Mouse (Mus musculus): Measurements from ENCODE around the gene Zc3h12c.

The Zc3h12c gene

DNA sequence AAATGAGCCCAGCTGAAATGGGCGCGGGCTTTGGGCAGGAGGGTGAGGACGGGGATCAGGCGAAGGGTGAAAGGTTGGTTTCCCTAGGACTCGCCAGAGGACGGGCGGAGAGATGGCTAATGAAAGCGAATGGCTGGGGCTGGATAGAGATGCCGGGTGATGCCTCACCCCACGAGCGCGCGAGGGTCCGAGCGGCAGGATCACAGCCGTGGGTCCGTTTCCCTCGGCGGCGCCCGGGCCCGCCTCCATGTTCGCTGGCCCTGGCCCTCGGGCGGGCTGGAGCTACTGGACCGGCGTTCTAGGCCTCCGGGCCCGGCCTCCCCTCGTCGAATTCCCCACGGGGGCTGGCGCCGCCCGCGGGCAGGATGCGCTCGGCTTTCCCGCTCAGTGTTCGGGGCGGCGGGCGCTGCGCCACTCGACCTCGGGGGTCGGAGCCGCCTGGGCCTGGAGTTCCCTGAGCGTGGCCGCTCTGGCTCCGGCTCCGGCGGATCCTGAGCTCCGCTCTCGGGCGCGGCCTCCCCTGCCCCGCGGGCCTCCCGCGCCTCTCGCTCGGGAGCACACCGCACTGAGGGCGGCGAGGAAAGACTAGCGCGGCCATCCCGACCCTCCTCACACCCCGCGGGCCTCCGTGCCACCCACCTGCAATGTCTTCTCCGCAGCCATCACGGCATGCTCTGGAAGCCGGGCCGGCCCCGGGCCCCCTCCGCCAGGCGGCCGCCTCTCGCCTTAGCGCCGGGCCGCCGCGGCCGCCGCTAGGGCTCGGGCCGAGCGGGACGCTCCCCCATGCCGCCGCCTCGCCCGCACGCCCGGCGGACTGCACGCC is at the start of gene Zc3h12c:
TSS of gene Zc3h12c (minus strand) at position 710 of the 823 bp plus-strand sequence.
- TF ChIP-seq POU5F1 (IDR thresholded peaks at IDR 0.05; ENCODE audit: borderline replicate concordance, low read length), result no peak
- TF ChIP-seq NANOG (IDR thresholded peaks at IDR 0.05; ENCODE audit: borderline replicate concordance, low read length), result no peak
- no peak for TF ChIP-seq CTCF (conservative IDR thresholded peaks at IDR 0.05; ENCODE audit: low read length)
- Histone ChIP-seq H3K9me3 (ENCODE audit: low read length) (no peaks in the 10 kb centered on the region), H3K27me3 (ENCODE audit: insufficient read depth, low read length) (peaks cover 52% of the 10 kb centered on the region), H3K4me3 (replicated peaks; ENCODE audit: low read length) (peak within 1 kb of the TSS; percentile 86), H3K4me1 (replicated peaks; ENCODE audit: low read depth, low read length) (peaks cover 12% of the 10 kb centered on the region), H3K36me3 (ENCODE audit: insufficient read depth, low read length) (no peaks in the 10 kb centered on the region)

DNA sequence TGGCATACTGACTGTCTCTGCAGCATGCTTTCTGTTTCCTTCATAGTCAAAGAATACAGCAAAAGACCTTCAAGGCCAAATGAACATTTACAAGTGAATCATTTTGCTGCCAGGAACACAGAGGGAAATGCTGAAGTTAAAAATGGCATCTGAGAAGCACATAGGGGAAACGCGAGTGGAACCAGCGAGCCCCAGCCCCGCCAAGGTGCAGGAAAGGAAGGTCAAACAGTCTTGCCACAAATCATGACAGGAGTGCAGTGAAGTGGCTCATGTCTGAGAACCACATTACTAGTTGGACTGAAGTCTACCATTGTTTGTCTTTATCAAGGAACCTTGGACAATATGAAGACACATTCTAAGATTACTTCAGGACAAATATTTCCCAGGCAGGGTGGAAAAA is 49.3 kb upstream of the Zc3h12c start:
- Histone ChIP-seq H3K4me1 (replicated peaks; ENCODE audit: low read depth, low read length) (peaks cover 9% of the 10 kb centered on the region), H3K36me3 (ENCODE audit: insufficient read depth, low read length) (no peaks in the 10 kb centered on the region), H3K4me3 (replicated peaks; ENCODE audit: low read length) (no peak overlapping the region), H3K9me3 (ENCODE audit: low read length) (no peaks in the 10 kb centered on the region), H3K27me3 (ENCODE audit: insufficient read depth, low read length) (0 out of 2 replicates have a peak, but pooled peaks cover 3% of the 10 kb centered on the region)
- TF ChIP-seq CTCF (conservative IDR thresholded peaks at IDR 0.05; ENCODE audit: low read length) (no peak), NANOG (IDR thresholded peaks at IDR 0.05; ENCODE audit: borderline replicate concordance, low read length) (no peak), POU5F1 (IDR thresholded peaks at IDR 0.05; ENCODE audit: borderline replicate concordance, low read length) (no peak)

DNA sequence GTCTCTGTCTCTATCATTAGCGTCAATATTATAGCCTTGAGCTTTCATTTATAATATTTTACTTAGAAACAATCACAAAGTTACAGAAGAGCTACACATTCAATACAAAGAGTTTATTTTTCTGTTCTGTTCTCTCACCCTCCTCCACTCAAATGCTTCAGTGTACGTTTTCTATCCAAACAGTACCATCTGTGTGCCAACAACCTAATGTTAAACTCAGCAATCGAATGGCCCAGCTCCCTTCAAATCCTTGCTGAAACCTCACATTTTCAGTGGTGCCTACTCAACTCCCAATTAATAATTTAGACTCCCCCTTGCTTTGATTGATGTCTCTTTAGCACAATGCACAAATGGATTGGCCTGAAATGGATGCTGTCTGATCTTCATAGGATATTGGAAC is 46.9 kb upstream of the Zc3h12c start:
- TF ChIP-seq CTCF (conservative IDR thresholded peaks at IDR 0.05; ENCODE audit: low read length), result no peak
- no peak for TF ChIP-seq NANOG (IDR thresholded peaks at IDR 0.05; ENCODE audit: borderline replicate concordance, low read length)
- no peak for TF ChIP-seq POU5F1 (IDR thresholded peaks at IDR 0.05; ENCODE audit: borderline replicate concordance, low read length)
- H3K4me1 ChIP-seq (replicated peaks; ENCODE audit: low read depth, low read length), result peaks cover 10% of the 10 kb centered on the region
- no peaks in the 10 kb centered on the region for H3K27me3 ChIP-seq (ENCODE audit: insufficient read depth, low read length)
- no peak overlapping the region for H3K4me3 ChIP-seq (replicated peaks; ENCODE audit: low read length)
- no peaks in the 10 kb centered on the region for H3K9me3 ChIP-seq (ENCODE audit: low read length)
- no peaks in the 10 kb centered on the region for H3K36me3 ChIP-seq (ENCODE audit: insufficient read depth, low read length)

DNA sequence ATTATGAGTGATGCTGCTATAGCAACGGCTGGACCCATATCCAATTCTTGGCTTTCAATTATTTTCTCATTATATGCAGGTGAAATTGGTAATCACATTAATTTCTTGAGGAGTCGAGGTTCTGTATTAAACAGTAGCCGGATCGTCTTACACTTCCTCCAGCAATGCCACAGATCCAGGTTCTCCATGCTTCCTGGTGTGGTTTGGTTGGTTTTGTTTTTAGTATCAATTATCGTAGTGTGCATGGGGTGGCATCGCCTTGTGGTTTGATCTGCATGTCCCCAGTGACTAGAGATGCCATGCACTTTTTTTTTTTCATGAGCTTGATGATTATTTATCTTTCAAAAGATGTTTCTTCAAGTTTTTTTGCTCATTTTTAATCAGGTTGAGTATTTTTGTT is 44.0 kb upstream of the Zc3h12c start:
- TF ChIP-seq POU5F1 (IDR thresholded peaks at IDR 0.05; ENCODE audit: borderline replicate concordance, low read length), result no peak
- TF ChIP-seq CTCF (conservative IDR thresholded peaks at IDR 0.05; ENCODE audit: low read length), result no peak
- Histone ChIP-seq H3K27me3 (ENCODE audit: insufficient read depth, low read length) (no peaks in the 10 kb centered on the region), H3K4me1 (replicated peaks; ENCODE audit: low read depth, low read length) (peaks cover 7% of the 10 kb centered on the region), H3K36me3 (ENCODE audit: insufficient read depth, low read length) (no peaks in the 10 kb centered on the region), H3K9me3 (ENCODE audit: low read length) (no peaks in the 10 kb centered on the region), H3K4me3 (replicated peaks; ENCODE audit: low read length) (no peak overlapping the region)

DNA sequence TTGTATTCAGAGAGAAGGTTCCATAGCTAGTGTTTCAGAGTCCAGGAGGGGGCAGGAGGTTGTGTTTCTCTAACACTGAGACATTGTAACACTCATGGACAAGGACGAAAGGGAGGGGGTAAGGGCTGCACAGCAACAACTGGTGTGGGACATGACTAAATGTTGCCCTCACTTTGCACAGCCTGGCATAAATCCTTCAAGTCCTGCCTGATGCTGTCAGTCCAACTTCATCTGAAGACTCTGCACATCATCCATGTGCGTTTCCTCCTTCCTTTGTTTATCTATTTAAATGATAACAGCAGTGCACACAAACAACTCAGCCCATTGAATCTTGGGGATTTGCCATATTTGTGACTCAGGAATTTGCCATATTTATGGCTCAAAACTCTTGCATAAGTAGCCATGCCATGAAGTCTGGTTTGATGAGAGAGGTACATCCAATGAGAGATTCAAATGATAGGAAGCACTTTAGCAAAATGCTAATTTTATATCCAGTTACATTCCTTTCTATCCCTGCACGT is 40.2 kb upstream of the Zc3h12c start:
- H3K4me3 ChIP-seq (replicated peaks; ENCODE audit: low read length), result no peak overlapping the region
- H3K4me1 ChIP-seq (replicated peaks; ENCODE audit: low read depth, low read length), result peaks cover 6% of the 10 kb centered on the region
- TF ChIP-seq CTCF (conservative IDR thresholded peaks at IDR 0.05; ENCODE audit: low read length), result no peak
- TF ChIP-seq POU5F1 (IDR thresholded peaks at IDR 0.05; ENCODE audit: borderline replicate concordance, low read length), result no peak
- no peak for TF ChIP-seq NANOG (IDR thresholded peaks at IDR 0.05; ENCODE audit: borderline replicate concordance, low read length)
- no peaks in the 10 kb centered on the region for H3K9me3 ChIP-seq (ENCODE audit: low read length)
- H3K36me3 ChIP-seq (ENCODE audit: insufficient read depth, low read length), result no peaks in the 10 kb centered on the region
- no peaks in the 10 kb centered on the region for H3K27me3 ChIP-seq (ENCODE audit: insufficient read depth, low read length)

DNA sequence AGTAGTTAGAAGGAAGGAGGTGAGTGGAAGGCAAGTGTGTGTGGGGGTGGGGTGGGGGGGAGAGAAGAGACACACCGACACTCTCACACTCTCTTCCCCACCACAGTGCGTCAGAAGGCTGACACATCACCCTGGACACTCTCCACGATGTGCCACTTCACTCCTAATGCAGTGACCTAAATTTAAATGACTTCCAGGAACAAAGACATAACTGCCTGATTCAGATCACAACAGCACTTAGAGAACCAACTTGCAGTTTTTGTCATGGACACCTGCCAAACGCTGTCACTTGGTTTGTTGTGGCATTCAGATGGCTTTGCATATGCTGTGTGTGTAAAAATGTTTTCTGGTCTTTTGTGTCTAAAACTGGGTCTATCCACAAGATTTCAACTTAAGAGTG is 34.8 kb upstream of the Zc3h12c start:
- Histone ChIP-seq H3K27me3 (ENCODE audit: insufficient read depth, low read length) (no peaks in the 10 kb centered on the region), H3K9me3 (ENCODE audit: low read length) (no peaks in the 10 kb centered on the region), H3K4me1 (replicated peaks; ENCODE audit: low read depth, low read length) (no peaks in the 10 kb centered on the region), H3K4me3 (replicated peaks; ENCODE audit: low read length) (no peak overlapping the region), H3K36me3 (ENCODE audit: insufficient read depth, low read length) (no peaks in the 10 kb centered on the region)
- TF ChIP-seq POU5F1 (IDR thresholded peaks at IDR 0.05; ENCODE audit: borderline replicate concordance, low read length), result no peak
- TF ChIP-seq NANOG (IDR thresholded peaks at IDR 0.05; ENCODE audit: borderline replicate concordance, low read length), result no peak
- no peak for TF ChIP-seq CTCF (conservative IDR thresholded peaks at IDR 0.05; ENCODE audit: low read length)

DNA sequence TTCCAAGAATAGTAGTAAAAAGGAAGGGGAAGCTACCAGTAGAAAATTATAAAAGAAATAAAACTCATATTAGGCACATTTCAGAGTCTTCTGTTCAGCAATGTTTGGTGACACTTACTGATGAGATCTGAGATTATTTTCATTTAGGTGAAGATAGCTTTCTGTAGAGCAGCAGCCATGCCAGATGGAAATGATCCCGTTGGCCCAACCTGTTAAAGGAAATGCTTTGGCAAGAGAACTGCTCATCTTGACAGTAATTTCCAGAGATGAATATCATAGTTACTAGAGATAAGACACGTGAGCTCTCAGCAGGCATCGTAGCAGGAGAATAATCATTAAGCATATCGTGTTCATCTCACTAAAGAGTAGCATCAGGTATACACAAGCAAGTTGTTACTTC is 31.9 kb upstream of the Zc3h12c start:
- Histone ChIP-seq H3K4me3 (replicated peaks; ENCODE audit: low read length) (no peak overlapping the region), H3K9me3 (ENCODE audit: low read length) (no peaks in the 10 kb centered on the region), H3K4me1 (replicated peaks; ENCODE audit: low read depth, low read length) (no peaks in the 10 kb centered on the region), H3K27me3 (ENCODE audit: insufficient read depth, low read length) (0 out of 2 replicates have a peak, but pooled peaks cover 2% of the 10 kb centered on the region), H3K36me3 (ENCODE audit: insufficient read depth, low read length) (no peaks in the 10 kb centered on the region)
- TF ChIP-seq CTCF (conservative IDR thresholded peaks at IDR 0.05; ENCODE audit: low read length) (no peak), POU5F1 (IDR thresholded peaks at IDR 0.05; ENCODE audit: borderline replicate concordance, low read length) (no peak), NANOG (IDR thresholded peaks at IDR 0.05; ENCODE audit: borderline replicate concordance, low read length) (no peak)

DNA sequence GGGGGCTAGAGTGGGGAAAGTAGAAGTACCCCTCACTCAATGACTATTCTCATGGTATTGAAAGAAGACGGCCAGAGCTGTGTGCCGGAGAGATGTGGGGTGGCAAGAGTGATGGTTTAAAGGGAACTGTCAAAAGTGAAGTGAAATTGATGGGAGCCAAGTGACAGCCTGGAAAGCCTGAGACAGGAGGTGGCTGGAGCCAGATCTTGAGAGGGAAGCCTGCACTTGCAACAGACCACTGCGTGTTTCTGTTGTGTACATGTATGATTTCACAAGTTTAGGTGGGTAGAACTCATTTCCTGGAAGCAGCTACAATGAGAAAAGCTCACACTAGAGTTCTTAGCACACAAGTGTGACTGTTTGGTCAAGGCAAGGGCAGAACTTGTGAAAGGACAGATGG is 27.5 kb upstream of the Zc3h12c start:
- TF ChIP-seq NANOG (IDR thresholded peaks at IDR 0.05; ENCODE audit: borderline replicate concordance, low read length) (no peak), POU5F1 (IDR thresholded peaks at IDR 0.05; ENCODE audit: borderline replicate concordance, low read length) (no peak), CTCF (conservative IDR thresholded peaks at IDR 0.05; ENCODE audit: low read length) (no peak)
- Histone ChIP-seq H3K9me3 (ENCODE audit: low read length) (no peaks in the 10 kb centered on the region), H3K4me3 (replicated peaks; ENCODE audit: low read length) (no peak overlapping the region), H3K27me3 (ENCODE audit: insufficient read depth, low read length) (0 out of 2 replicates have a peak, but pooled peaks cover 2% of the 10 kb centered on the region), H3K4me1 (replicated peaks; ENCODE audit: low read depth, low read length) (no peaks in the 10 kb centered on the region), H3K36me3 (ENCODE audit: insufficient read depth, low read length) (no peaks in the 10 kb centered on the region)

All from E14TG2a.4 (cell line).